Mouse (Mus musculus): ENCODE measurements around the gene Acox1. TPM values are rescaled to one million over a fixed set of nuclear protein-coding genes. Genes with fewer than 3 reads are reported as not detected.
A peak's percentile ranks its signal among the peaks of the same experiment; 100 is the strongest.

Acox1 gene
- polyA plus RNA-seq, 1 experiment from 2014 or later = 304 TPM

GRCm38 (mm10) chr11:116127986-116128385 is 70.9 kb downstream of the Acox1 start:
- DNase-seq = no peak
- peaks cover 26% of the 10 kb centered on the region for H3K4me1 ChIP-seq (ENCODE audit: insufficient read depth)

GRCm38 (mm10) chr11:116127156-116127980 is 71.5 kb downstream of the Acox1 start, which contains the start of gene Trim47:
Trim47 (minus strand) TSS chr11:116127210.
- 58% methylated on average over 22 of the region's 23 CpGs for WGBS (ENCODE audit: insufficient replicate concordance)
- H3K27ac ChIP-seq (ENCODE audit: low read depth) = no peak within 1 kb of the TSS
- TF ChIP-seq CTCF (IDR thresholded peaks at IDR 0.05; ENCODE audit: low read depth) (no peak), EP300 (IDR thresholded peaks at IDR 0.05; ENCODE audit: low read depth) (no peak)
- no peak within 1 kb of the TSS for H3K9ac ChIP-seq (replicated peaks)
- peaks cover 26% of the 10 kb centered on the region for H3K4me1 ChIP-seq (ENCODE audit: insufficient read depth)
- no peak within 1 kb of the TSS for H3K4me3 ChIP-seq (ENCODE audit: low read depth, low read length)
- ATAC-seq (peak; percentile 28; the same call in 1 of the 2 replicates), DNase-seq (peak; percentile 81)
- peak within 1 kb of the TSS; percentile 54 for H3K4me2 ChIP-seq (ENCODE audit: low read depth, low read length)
- peaks cover 19% of the 10 kb centered on the region; the same call in 1 of the 2 replicates for H3K36me3 ChIP-seq (replicated peaks; ENCODE audit: insufficient read depth, low read length)
- H3K27me3 ChIP-seq (ENCODE audit: insufficient read depth, low read length) = no peaks in the 10 kb centered on the region
- no peaks in the 10 kb centered on the region for H3K9me3 ChIP-seq (ENCODE audit: low read length)

More at GRCm38 (mm10) chr11:116127986-116128385, 70.9 kb downstream of the Acox1 start:
- no peak overlapping the region for H3K4me2 ChIP-seq (ENCODE audit: low read depth, low read length)
- H3K36me3 ChIP-seq (replicated peaks; ENCODE audit: insufficient read depth, low read length) = peaks cover 18% of the 10 kb centered on the region; the same call in 1 of the 2 replicates
- TF ChIP-seq CTCF (IDR thresholded peaks at IDR 0.05; ENCODE audit: low read depth) (no peak), EP300 (IDR thresholded peaks at IDR 0.05; ENCODE audit: low read depth) (no peak)
- no peak overlapping the region for H3K27ac ChIP-seq (ENCODE audit: low read depth)
- ATAC-seq = no peak
- H3K4me3 ChIP-seq (ENCODE audit: low read depth, low read length) = no peak overlapping the region
- WGBS (ENCODE audit: insufficient replicate concordance) = 78% methylated on average over 9 of the region's 9 CpGs
- H3K27me3 ChIP-seq (ENCODE audit: insufficient read depth, low read length) = no peaks in the 10 kb centered on the region
- H3K9me3 ChIP-seq (ENCODE audit: low read length) = no peaks in the 10 kb centered on the region
- H3K9ac ChIP-seq (replicated peaks) = no peak overlapping the region

- TF ChIP-seq CTCF (IDR thresholded peaks at IDR 0.05; ENCODE audit: low read depth) = no peak
- no peak for TF ChIP-seq EP300 (IDR thresholded peaks at IDR 0.05; ENCODE audit: low read depth)
- no peak for DNase-seq
Observed at GRCm38 (mm10) chr11:116126261-116126660, 72.6 kb downstream of the Acox1 start.

More at GRCm38 (mm10) chr11:116126261-116126660, 72.6 kb downstream of the Acox1 start:
- Histone ChIP-seq H3K4me2 (ENCODE audit: low read depth, low read length) (no peak overlapping the region), H3K27me3 (ENCODE audit: insufficient read depth, low read length) (no peaks in the 10 kb centered on the region), H3K27ac (ENCODE audit: low read depth) (no peak overlapping the region), H3K9me3 (ENCODE audit: low read length) (no peaks in the 10 kb centered on the region), H3K36me3 (replicated peaks; ENCODE audit: insufficient read depth, low read length) (peaks cover 16% of the 10 kb centered on the region; the same call in 1 of the 2 replicates), H3K9ac (replicated peaks) (no peak overlapping the region), H3K4me3 (ENCODE audit: low read depth, low read length) (no peak overlapping the region), H3K4me1 (ENCODE audit: insufficient read depth) (peaks cover 21% of the 10 kb centered on the region)
- ATAC-seq = no peak
- WGBS (ENCODE audit: insufficient replicate concordance) = 82% methylated on average over 15 of the region's 15 CpGs

Other genes with a start within 250 kb of the Acox1 start
- 0.21 and 0.34 TPM in 2 replicates for gene Itgb4, start 224.3 kb downstream of the Acox1 start, polyA plus RNA-seq (2015; fragmentation: Nextera tagmentation; extraction: Ambion mirVana)
- gene Galk1, start 186.3 kb downstream of the Acox1 start, polyA plus RNA-seq (2015; fragmentation: Nextera tagmentation; extraction: Ambion mirVana) = 317 and 319 TPM in 2 replicates
- 647 and 656 TPM in 2 replicates for gene H3f3b, start 171.1 kb downstream of the Acox1 start, polyA plus RNA-seq (2015; fragmentation: Nextera tagmentation; extraction: Ambion mirVana)
- gene Unk, start 168.7 kb downstream of the Acox1 start, polyA plus RNA-seq (2015; fragmentation: Nextera tagmentation; extraction: Ambion mirVana) = 3.9 and 5.1 TPM in 2 replicates
- 6.1 and 6.9 TPM in 2 replicates for gene Unc13d, start 121.1 kb downstream of the Acox1 start, polyA plus RNA-seq (2015; fragmentation: Nextera tagmentation; extraction: Ambion mirVana)
- 63.3 and 65.0 TPM in 2 replicates for gene Wbp2, start 112.0 kb downstream of the Acox1 start, polyA plus RNA-seq (2015; fragmentation: Nextera tagmentation; extraction: Ambion mirVana)
- 5.7 and 7.4 TPM in 2 replicates for gene Trim47, start 71.8 kb downstream of the Acox1 start, polyA plus RNA-seq (2015; fragmentation: Nextera tagmentation; extraction: Ambion mirVana)
- 1.1 and 1.2 TPM in 2 replicates for gene Trim65, start 67.9 kb downstream of the Acox1 start, polyA plus RNA-seq (2015; fragmentation: Nextera tagmentation; extraction: Ambion mirVana)
- 43.9 and 44.0 TPM in 2 replicates for gene Mrpl38, start 60.2 kb downstream of the Acox1 start, polyA plus RNA-seq (2015; fragmentation: Nextera tagmentation; extraction: Ambion mirVana)
- 2.2 and 2.3 TPM in 2 replicates for gene Fbf1, start 30.9 kb downstream of the Acox1 start, polyA plus RNA-seq (2015; fragmentation: Nextera tagmentation; extraction: Ambion mirVana)
- gene Ten1, start 190 bp downstream of the Acox1 start, polyA plus RNA-seq (2015; fragmentation: Nextera tagmentation; extraction: Ambion mirVana) = 20.7 and 22.8 TPM in 2 replicates
- gene Evpl, start 39.0 kb upstream of the Acox1 start, polyA plus RNA-seq (2015; fragmentation: Nextera tagmentation; extraction: Ambion mirVana) = 0.06 and 0.07 TPM in 2 replicates
- 20.9 and 23.8 TPM in 2 replicates for gene Srp68, start 75.2 kb upstream of the Acox1 start, polyA plus RNA-seq (2015; fragmentation: Nextera tagmentation; extraction: Ambion mirVana)
- not detected in 2 replicates for gene Galr2, start 81.9 kb upstream of the Acox1 start, polyA plus RNA-seq (2015; fragmentation: Nextera tagmentation; extraction: Ambion mirVana)
- gene Exoc7, start 108.2 kb upstream of the Acox1 start, polyA plus RNA-seq (2015; fragmentation: Nextera tagmentation; extraction: Ambion mirVana) = 18.1 and 18.4 TPM in 2 replicates
- gene Foxj1, start 136.4 kb upstream of the Acox1 start, polyA plus RNA-seq (2015; fragmentation: Nextera tagmentation; extraction: Ambion mirVana) = 0.07 and 0.14 TPM in 2 replicates
- 1.5 and 2.2 TPM in 2 replicates for gene Rnf157, start 214.0 kb upstream of the Acox1 start, polyA plus RNA-seq (2015; fragmentation: Nextera tagmentation; extraction: Ambion mirVana)
- 29.2 and 29.8 TPM in 2 replicates for gene Ubald2, start 235.0 kb upstream of the Acox1 start, polyA plus RNA-seq (2015; fragmentation: Nextera tagmentation; extraction: Ambion mirVana)

Measured in liver, postnatal 0 days (tissue).